Comparison of ENCODE assay signal across 29 mouse cellular contexts in genomic region chr4:141765008-141765407, GRCm38 (mm10). TPM values are rescaled to one million over a fixed set of nuclear protein-coding genes. Genes with fewer than 3 reads are reported as not detected.
"Had no signal": no experiment of that assay in that cellular context is flagged by ENCODE, and none has a peak within 500 bp of the region (broad histone marks: within the 10 kb centered on the region; RNA-seq: fewer than 3 reads in every experiment).

No protein-coding gene starts in this region.

- H3K9ac ChIP-seq: heart, embryonic 13.5 days; heart, embryonic 15.5 days; hindbrain, embryonic 13.5 days; hindbrain, embryonic 15.5 days; kidney, embryonic 15.5 days; limb, embryonic 13.5 days; limb, embryonic 15.5 days had no signal

- ATAC-seq: hindbrain, postnatal 0 days; intestine, embryonic 16.5 days had no signal

- H3K27ac ChIP-seq: heart, adult 2 months; heart, embryonic 13.5 days; heart, embryonic 15.5 days; hindbrain, embryonic 15.5 days; hindbrain, postnatal 0 days; kidney, embryonic 15.5 days; kidney, postnatal 0 days; limb, embryonic 13.5 days; limb, embryonic 15.5 days had no signal

- H3K27me3 ChIP-seq: heart, embryonic 13.5 days; heart, embryonic 15.5 days; hindbrain, embryonic 13.5 days; hindbrain, embryonic 15.5 days; kidney, embryonic 15.5 days; limb, embryonic 13.5 days; limb, embryonic 15.5 days had no signal

- DNase-seq: gastrocnemius, postnatal 14 days; gastrocnemius, postnatal 36 days; heart, adult 2 months; heart, postnatal 14 days; heart, postnatal 36 days; kidney, adult 11 months; kidney, adult 2 months; kidney, adult 9 months; kidney, postnatal 14 days; kidney, postnatal 36 days; layer of hippocampus, adult 9-11 months; layer of hippocampus, postnatal 36 days; left cerebral cortex, postnatal 4 days had no signal

- H3K4me3 ChIP-seq: heart, adult 2 months; heart, embryonic 13.5 days; heart, embryonic 15.5 days; hindbrain, embryonic 13.5 days; hindbrain, embryonic 15.5 days; kidney, embryonic 15.5 days; limb, embryonic 13.5 days; limb, embryonic 15.5 days had no signal

- H3K4me2 ChIP-seq: heart, embryonic 11.5 days; heart, embryonic 13.5 days; heart, embryonic 15.5 days; hindbrain, embryonic 13.5 days; hindbrain, embryonic 15.5 days; kidney, embryonic 15.5 days; limb, embryonic 13.5 days; limb, embryonic 15.5 days had no signal

- H3K9me3 ChIP-seq: heart, embryonic 13.5 days; heart, embryonic 15.5 days; hindbrain, embryonic 13.5 days; hindbrain, embryonic 15.5 days; kidney, embryonic 15.5 days; limb, embryonic 13.5 days; limb, embryonic 15.5 days had no signal

RNA-seq across cellular contexts. Expression of gene Agmat, which starts 18.5 kb away (rescaled TPM):
- total RNA-seq: gastrocnemius, adult 8-10 months; hematopoietic stem cell, adult 5-6 weeks; hindbrain, postnatal 0 days; layer of hippocampus, adult 8-10 months; layer of hippocampus, postnatal 14 days; left cerebral cortex, postnatal 4 days had no signal
- polyA plus RNA-seq: hindbrain, embryonic 11.5 days; hindbrain, embryonic 13.5 days; limb, embryonic 15.5 days had no signal
